Mouse (Mus musculus): Measurements from ENCODE around the gene Wdr18. TPM values are rescaled to one million over a fixed set of nuclear protein-coding genes. Genes with fewer than 3 reads are reported as not detected.

Gene Wdr18
- 78.8 and 89.6 TPM in 2 replicates for polyA plus RNA-seq (2016; fragmentation: Nextera tagmentation; extraction: Ambion mirVana)

DNA sequence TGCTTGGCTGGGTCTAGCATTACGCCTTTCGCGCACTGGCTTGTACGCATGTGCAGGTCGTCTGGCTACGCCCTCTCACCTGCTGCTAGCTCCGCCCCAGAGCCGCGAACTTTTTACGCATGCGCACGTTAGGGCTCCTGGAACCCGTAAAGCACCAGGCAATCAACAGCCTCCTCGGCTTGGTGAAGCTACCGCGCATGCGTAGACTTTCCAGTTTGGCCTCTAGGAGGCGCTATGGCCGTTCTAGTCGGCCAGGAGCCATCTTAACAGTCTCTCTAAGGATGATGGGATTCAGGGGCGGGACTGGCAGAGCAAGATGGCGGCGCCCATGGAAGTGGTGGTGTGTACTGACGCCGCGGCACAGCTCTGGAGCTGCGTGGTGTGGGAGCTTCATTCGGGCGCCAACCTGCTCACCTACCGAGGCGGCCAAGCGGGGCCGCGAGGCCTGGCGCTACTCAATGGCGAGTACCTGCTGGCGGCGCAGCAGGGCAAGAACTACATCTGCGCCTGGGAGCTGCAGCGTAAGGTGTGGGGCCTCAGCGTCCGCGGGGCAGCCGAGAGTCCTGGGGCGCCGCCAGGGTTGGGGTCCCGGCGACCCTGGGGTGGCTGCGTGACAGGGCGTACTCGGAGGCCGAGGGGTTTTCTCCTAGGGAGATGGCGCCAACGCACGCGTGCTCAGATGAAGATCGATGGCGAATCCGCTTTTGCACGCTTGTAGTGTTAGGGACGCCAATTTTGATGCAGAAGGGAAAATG, at the start of gene Wdr18:
Gene Wdr18, plus strand, starts transcription at position 306 of the 755 bp plus-strand sequence.
- H3K4me1 ChIP-seq (replicated peaks), result peaks cover 11% of the 10 kb centered on the region
- WGBS, result under 1% methylated on average over 61 of the region's 61 CpGs

DNA sequence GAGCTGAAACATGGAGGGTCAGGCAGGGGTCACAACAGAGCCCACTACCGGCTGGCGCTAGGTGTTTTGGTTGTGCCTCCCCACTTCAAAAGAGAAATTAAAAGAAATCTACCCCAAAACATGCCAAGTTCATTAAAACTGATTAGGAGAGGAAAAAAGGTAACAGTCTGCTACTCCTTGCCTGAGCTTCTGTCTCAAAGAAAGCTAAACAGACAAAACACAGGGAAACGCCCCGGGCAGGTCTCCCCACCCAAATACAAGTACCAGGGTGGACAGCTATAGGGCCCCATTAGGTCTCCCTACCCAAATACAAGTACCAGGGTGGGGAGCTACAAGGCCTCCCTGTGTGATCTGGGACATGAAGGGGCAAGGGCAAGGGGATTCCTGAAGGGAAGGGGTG, 49.4 kb upstream of the Wdr18 start, which contains the start of gene Gm26602:
Gene Gm26602, plus strand, starts transcription at position 301 of the 400 bp plus-strand sequence.
- WGBS, result 89% methylated on average over 4 of the region's 4 CpGs
- Histone ChIP-seq H3K27ac (ENCODE audit: poor library complexity, severe bottlenecking) (no peak within 1 kb of the TSS), H3K9me3 (replicated peaks) (no peaks in the 10 kb centered on the region), H3K36me3 (peaks cover 47% of the 10 kb centered on the region), H3K27me3 (replicated peaks) (no peaks in the 10 kb centered on the region), H3K4me3 (no peak within 1 kb of the TSS), H3K4me2 (no peak within 1 kb of the TSS), H3K9ac (0 out of 2 replicates have a peak within 1 kb of the TSS, but pooled peaks have one; percentile 20), H3K4me1 (replicated peaks) (peaks cover 28% of the 10 kb centered on the region)
- no peak for ATAC-seq (ENCODE audit: insufficient number of reproducible peaks, low FRiP score)

More for the DNA sequence above, at the start of gene Wdr18:
- peaks cover 37% of the 10 kb centered on the region for H3K36me3 ChIP-seq
- H3K9ac ChIP-seq, result peak within 1 kb of the TSS; percentile 90
- peak within 1 kb of the TSS; percentile 86 for H3K4me2 ChIP-seq
- no peaks in the 10 kb centered on the region for H3K27me3 ChIP-seq (replicated peaks)
- no peaks in the 10 kb centered on the region for H3K9me3 ChIP-seq (replicated peaks)
- ATAC-seq (ENCODE audit: insufficient number of reproducible peaks, low FRiP score), result peak; percentile 95
- peak within 1 kb of the TSS; percentile 79 for H3K4me3 ChIP-seq
- H3K27ac ChIP-seq (ENCODE audit: poor library complexity, severe bottlenecking), result peak within 1 kb of the TSS; percentile 71

DNA sequence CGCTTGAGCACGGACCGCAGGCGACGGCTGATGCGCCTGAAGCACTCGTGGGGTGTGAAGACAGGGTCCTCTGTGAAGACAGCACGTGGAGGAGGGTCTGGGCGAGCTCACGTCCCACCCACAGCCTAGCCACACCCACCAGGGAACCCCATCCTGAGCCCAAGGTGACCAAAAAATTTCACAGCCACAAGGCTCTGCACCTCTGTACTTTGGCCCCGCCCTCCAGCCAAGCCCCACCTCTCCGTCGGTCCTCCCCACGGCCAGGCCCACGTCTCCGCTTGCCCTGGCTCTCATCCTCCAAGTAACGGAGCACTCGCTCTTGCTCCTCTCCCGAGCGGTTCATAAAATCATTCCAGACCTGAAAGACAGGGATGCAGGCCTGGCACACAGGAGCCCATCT, 47.5 kb upstream of the Wdr18 start:
- Histone ChIP-seq H3K4me2 (no peak overlapping the region), H3K4me3 (no peak overlapping the region), H3K9ac (no peak overlapping the region), H3K4me1 (replicated peaks) (peaks cover 36% of the 10 kb centered on the region), H3K27ac (ENCODE audit: poor library complexity, severe bottlenecking) (no peak overlapping the region), H3K36me3 (peaks cover 29% of the 10 kb centered on the region), H3K9me3 (replicated peaks) (no peaks in the 10 kb centered on the region), H3K27me3 (replicated peaks) (peaks cover 2% of the 10 kb centered on the region)
- ATAC-seq (ENCODE audit: insufficient number of reproducible peaks, low FRiP score), result no peak
- WGBS, result 64% methylated on average over 20 of the region's 20 CpGs

DNA sequence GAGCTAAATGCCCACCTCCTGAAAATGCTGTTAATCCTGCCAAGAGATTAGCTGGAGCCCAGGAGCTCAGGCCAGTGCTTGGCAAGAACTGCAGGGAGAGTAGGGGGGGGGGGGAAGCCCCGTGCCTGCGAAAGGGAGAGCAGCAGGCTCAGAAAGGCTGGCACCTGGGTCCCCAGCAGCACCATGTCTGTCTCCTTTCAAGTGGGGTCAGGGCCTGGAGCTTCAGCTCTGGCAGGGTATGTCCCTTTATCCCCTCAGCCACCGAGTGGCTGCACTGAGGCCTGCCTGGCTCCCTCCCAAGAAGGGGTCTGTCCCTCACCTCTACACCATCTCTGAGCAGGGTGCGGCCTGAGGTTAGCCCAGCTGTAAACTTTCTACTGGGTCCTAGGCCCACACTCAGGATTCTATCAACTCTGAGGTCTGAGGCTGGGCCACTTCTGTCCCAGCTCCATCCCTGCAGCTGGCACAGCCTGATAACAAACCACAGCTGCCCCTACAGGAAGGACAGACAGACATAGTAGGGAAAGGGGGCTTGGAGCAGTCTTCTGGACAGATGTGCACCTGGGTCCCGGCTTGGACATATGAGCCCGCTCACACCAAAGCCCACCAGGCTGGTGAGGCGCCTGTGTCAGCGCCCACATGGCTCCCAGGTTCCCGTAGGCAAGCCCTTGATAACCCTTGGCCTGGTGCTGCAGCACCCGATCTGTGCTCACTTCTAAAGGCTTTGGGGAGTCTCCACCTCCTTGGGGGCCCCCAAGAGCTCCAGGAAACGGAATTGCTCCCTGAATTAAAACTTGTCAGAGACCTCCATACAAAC, 45.6 kb upstream of the Wdr18 start:
- H3K4me3 ChIP-seq, result no peak overlapping the region
- ATAC-seq (ENCODE audit: insufficient number of reproducible peaks, low FRiP score), result no peak
- WGBS, result 70% methylated on average over 11 of the region's 11 CpGs
- H3K9ac ChIP-seq, result peak overlapping the region; percentile 30
- H3K4me2 ChIP-seq, result no peak overlapping the region
- no peaks in the 10 kb centered on the region for H3K9me3 ChIP-seq (replicated peaks)
- peaks cover 29% of the 10 kb centered on the region for H3K36me3 ChIP-seq
- H3K27ac ChIP-seq (ENCODE audit: poor library complexity, severe bottlenecking), result no peak overlapping the region
- H3K27me3 ChIP-seq (replicated peaks), result peaks cover 22% of the 10 kb centered on the region
- peaks cover 49% of the 10 kb centered on the region for H3K4me1 ChIP-seq (replicated peaks)

DNA sequence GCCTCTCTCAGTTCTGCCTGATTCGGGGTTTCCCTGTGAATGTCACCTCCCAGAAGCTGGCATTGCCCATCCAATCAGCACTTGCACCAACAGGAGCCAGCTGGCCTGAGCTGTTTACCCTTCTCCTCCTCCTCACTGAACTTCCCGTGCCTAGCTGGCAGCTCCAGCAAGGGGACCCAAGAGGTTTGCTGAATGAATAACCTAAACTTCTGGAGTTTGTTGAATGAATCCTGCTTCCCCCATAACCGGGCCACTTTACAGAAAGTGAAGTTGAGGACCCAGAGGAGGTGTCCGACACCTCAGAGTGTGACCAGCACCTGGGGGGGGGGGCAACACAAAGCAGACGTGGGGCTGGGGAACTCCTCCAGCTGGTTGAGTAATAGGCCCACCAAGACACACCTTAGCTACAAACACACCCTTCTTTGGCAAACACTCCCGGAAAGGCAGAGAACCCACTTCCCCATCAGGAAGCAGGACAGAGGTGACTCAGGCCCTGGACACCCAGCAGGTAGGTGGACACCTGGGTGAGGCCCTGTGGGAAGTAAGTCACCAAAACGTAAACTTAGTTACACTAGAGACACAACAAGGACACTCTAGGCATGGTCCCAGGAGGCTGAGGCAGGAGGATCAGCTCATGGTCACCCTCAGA, 44.9 kb upstream of the Wdr18 start:
- Histone ChIP-seq H3K9me3 (replicated peaks) (no peaks in the 10 kb centered on the region), H3K36me3 (peaks cover 29% of the 10 kb centered on the region), H3K27me3 (replicated peaks) (peaks cover 29% of the 10 kb centered on the region), H3K4me3 (no peak overlapping the region), H3K4me1 (replicated peaks) (peaks cover 45% of the 10 kb centered on the region), H3K27ac (ENCODE audit: poor library complexity, severe bottlenecking) (no peak overlapping the region), H3K4me2 (peak overlapping the region; percentile 97), H3K9ac (peak overlapping the region; percentile 30)
- no peak for ATAC-seq (ENCODE audit: insufficient number of reproducible peaks, low FRiP score)
- WGBS, result 64% methylated on average over 7 of the region's 7 CpGs

DNA sequence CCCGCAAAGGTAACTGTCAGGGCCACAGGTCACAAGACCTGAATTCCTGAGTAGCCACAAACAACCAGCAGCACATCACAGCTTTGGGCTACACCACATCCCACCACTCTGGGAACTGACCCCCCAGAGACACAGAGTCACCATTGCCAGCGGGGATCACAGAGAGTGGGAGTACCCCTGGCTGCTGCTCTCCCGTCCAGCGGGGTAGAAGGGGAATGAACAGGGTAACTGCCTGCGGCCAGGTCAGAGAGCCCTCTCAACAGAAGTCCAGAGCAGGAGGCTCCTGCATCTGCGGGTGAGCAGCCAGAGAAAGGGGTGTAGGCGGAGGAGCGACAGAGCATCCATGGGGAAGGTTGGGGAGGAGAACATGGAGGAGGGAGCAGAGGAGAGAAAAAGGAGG, 43.9 kb upstream of the Wdr18 start:
- H3K4me2 ChIP-seq, result peak overlapping the region; percentile 97
- peak overlapping the region; percentile 65; the same call in 1 of the 2 replicates for H3K27ac ChIP-seq (ENCODE audit: poor library complexity, severe bottlenecking)
- H3K9ac ChIP-seq, result peak overlapping the region; percentile 98
- H3K27me3 ChIP-seq (replicated peaks), result peaks cover 39% of the 10 kb centered on the region
- 9% methylated on average over 8 of the region's 8 CpGs for WGBS
- H3K36me3 ChIP-seq, result peaks cover 21% of the 10 kb centered on the region
- ATAC-seq (ENCODE audit: insufficient number of reproducible peaks, low FRiP score), result no peak
- peaks cover 52% of the 10 kb centered on the region for H3K4me1 ChIP-seq (replicated peaks)
- H3K9me3 ChIP-seq (replicated peaks), result no peaks in the 10 kb centered on the region
- H3K4me3 ChIP-seq, result peak overlapping the region; percentile 82

DNA sequence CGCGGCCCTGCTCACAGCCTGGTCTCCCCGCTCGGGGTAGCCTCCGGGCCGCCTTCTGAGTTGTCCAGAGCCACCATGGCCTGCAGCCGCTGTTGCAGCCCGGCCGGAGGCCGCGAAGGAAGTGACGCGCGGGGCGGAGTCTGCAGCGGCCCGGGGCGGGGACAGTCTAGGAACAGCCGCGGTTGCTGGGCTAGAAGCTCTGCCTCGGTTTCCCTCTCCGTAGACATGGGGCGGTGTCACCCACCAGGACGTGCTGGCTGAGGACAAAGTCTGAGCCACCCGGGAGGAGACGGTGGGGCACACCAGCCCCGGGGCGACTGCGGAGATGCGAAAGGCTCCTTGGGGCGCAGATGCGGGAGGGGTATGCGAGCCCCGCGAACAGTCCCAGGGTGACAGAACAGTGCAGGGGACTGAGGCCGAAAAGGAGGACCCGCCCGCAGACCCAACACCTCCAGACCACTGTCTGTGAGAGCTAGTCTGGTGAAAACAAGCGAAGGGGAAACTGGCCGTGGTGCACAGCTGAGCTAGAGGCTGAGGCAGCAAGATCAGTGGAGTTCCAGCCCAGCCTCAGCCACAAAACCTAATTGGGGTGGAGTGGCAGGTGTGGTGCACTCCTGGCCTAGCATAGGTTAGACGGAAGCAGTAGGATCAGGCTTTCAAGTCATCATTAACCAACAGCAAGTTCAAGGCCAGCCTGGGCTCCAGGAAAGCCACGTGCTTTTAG, 43.0 kb upstream of the Wdr18 start, which contains the start of gene Kiss1r:
Gene Kiss1r, plus strand, starts transcription at position 164 of the 724 bp plus-strand sequence.
- Histone ChIP-seq H3K4me2 (peak within 1 kb of the TSS; percentile 97), H3K4me3 (peak within 1 kb of the TSS; percentile 82), H3K9ac (peak within 1 kb of the TSS; percentile 98), H3K27ac (ENCODE audit: poor library complexity, severe bottlenecking) (peak within 1 kb of the TSS; percentile 65), H3K9me3 (replicated peaks) (no peaks in the 10 kb centered on the region), H3K36me3 (peaks cover 12% of the 10 kb centered on the region), H3K4me1 (replicated peaks) (peaks cover 61% of the 10 kb centered on the region), H3K27me3 (replicated peaks) (peaks cover 48% of the 10 kb centered on the region)
- WGBS, result 2% methylated on average over 42 of the region's 42 CpGs
- peak; percentile 85 for ATAC-seq (ENCODE audit: insufficient number of reproducible peaks, low FRiP score)

DNA sequence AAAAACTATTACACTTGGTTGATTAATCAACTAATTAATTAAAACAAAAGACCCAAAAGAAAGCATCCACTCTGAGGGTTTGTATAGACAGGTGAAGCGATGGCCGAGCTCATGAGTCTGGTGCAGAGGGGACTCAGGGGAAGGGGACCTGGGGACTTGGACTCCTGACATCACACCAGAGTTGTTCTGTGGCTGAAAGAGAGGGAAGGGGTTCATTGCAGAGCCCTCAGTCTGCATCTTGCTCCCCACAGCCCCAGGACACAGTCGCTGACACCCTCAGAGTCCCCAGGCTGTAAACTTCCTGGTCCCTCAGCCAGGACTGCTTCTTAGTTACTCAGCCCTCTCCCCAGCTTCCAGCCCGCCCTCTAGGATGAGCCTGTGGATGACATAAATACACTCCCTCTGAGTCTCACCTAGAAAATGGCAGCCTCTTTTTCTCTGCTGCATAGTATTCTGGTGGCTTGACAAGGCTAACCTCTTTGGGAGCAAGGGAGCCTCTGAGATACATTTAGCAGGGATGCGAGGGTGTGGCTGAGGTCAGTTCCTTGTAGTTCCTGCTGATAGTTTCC, 42.3 kb upstream of the Wdr18 start:
- Histone ChIP-seq H3K4me2 (peak overlapping the region; percentile 97), H3K27ac (ENCODE audit: poor library complexity, severe bottlenecking) (no peak overlapping the region), H3K4me3 (peak overlapping the region; percentile 82; the same call in 1 of the 2 replicates), H3K27me3 (replicated peaks) (peaks cover 54% of the 10 kb centered on the region), H3K9me3 (replicated peaks) (no peaks in the 10 kb centered on the region), H3K36me3 (peaks cover 6% of the 10 kb centered on the region; the same call in 1 of the 2 replicates), H3K4me1 (replicated peaks) (peaks cover 61% of the 10 kb centered on the region), H3K9ac (no peak overlapping the region)
- 64% methylated on average over 5 of the region's 5 CpGs for WGBS
- no peak for ATAC-seq (ENCODE audit: insufficient number of reproducible peaks, low FRiP score)

DNA sequence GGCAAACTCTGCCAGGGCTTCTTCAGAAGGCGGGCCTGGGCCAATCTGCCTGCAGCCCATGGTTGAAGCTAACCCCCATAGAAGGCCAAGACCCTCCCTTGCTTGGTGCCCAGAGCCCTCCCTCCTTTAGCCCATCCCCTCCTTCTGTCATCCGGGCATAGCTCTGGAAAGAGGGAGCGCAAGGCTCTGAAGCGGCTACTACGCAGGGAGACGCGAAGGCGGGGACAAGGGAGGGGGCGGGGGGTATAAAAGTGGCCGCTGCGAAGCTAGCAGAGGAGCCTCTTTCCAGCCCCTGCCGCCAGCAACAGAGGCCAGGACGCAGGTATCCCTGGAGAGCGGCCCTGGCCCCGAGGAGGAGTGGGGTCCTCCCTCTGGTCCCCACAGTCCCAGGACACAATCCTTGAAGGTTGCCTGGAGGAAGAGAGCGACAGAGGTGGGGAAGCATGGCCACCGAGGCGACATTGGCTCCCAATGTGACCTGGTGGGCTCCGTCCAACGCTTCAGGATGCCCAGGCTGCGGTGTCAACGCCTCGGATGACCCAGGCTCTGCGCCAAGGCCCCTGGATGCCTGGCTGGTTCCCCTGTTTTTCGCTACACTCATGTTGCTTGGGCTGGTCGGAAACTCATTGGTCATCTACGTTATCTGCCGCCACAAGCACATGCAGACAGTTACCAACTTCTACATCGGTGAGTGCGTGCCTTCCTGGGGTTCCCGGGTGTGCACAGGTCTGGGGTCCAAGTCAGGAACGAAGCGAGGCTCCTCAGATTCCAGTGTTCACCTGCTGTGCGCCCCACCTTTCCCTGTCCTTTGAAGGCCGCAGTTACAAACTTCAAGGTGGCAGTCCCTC, 41.5 kb upstream of the Wdr18 start:
- H3K27ac ChIP-seq (ENCODE audit: poor library complexity, severe bottlenecking), result no peak overlapping the region
- H3K36me3 ChIP-seq, result no peaks in the 10 kb centered on the region
- no peak for ATAC-seq (ENCODE audit: insufficient number of reproducible peaks, low FRiP score)
- 9% methylated on average over 35 of the region's 35 CpGs for WGBS
- H3K4me3 ChIP-seq, result peak overlapping the region; percentile 35
- no peaks in the 10 kb centered on the region for H3K9me3 ChIP-seq (replicated peaks)
- peaks cover 63% of the 10 kb centered on the region for H3K27me3 ChIP-seq (replicated peaks)
- H3K9ac ChIP-seq, result 0 out of 2 replicates have a peak overlapping the region, but pooled peaks have one; percentile 17
- H3K4me2 ChIP-seq, result peak overlapping the region; percentile 60
- H3K4me1 ChIP-seq (replicated peaks), result peaks cover 61% of the 10 kb centered on the region

All from heart, embryonic 12.5 days (tissue).